Mouse (Mus musculus): Measurements from ENCODE around the gene Six1. TPM values are rescaled to one million over a fixed set of nuclear protein-coding genes. Genes with fewer than 3 reads are reported as not detected.

Gene Six1
- polyA plus RNA-seq, 1 experiment: 0.94 TPM

DNA sequence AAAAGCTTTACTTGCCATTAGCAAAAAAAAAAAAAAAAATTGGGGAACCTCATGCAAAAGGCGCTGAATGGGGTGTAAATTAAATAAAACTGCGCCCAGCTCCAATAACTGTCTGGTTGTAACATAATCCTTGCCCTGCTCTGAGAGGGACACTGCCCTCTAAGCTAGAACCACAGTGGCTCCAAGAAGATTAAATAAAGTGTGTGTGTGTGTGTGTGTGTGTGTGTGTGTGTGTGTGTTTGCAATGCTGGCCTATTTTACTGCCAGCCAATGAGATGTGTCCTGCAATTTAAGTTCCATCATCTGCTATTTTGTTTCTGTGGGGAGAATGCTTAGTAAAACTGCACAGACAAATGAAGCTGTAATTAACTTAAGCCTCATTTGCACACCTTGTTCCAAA, 6.1 kb downstream of the Six1 start:
- no peak for TF ChIP-seq POLR2A (IDR thresholded peaks at IDR 0.05; ENCODE audit: borderline replicate concordance, extremely low read depth, insufficient read depth, insufficient read length, poor library complexity, severe bottlenecking)
- TF ChIP-seq CTCF (IDR thresholded peaks at IDR 0.05; ENCODE audit: borderline replicate concordance, extremely low read depth, insufficient read depth, insufficient read length): no peak
- DNase-seq (ENCODE audit: low read depth): no peak

DNA sequence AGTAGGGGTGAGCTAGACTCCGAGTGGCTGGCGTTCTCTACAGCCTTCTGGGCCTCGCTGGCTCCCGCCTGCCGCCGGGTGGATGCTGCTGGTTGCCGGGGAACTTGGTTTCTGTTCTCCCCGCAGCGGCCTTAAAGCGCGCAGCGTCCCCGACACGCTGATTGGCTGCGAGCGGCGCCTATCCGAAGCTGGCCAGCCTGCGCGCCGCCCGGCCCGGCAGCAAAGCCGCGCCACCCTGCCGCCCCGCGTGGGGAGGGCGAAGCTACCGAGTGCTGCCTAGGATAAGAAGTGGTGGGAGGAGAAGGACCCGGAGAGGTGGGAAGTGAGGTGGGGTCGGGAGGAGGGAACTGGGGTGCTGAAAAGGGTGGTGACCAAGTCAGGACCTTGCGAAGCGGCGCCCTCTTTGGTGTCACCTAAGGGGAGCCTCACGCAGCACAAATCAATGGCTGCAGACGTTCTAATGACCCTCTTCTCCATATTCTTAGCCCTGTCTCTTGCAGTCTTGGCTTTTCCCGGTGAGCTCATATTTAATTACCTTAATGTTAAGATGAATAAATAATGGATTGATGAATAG, 7.0 kb downstream of the Six1 start:
- DNase-seq (ENCODE audit: low read depth): peak; percentile 88
- TF ChIP-seq CTCF (IDR thresholded peaks at IDR 0.05; ENCODE audit: borderline replicate concordance, extremely low read depth, insufficient read depth, insufficient read length) (no peak), POLR2A (IDR thresholded peaks at IDR 0.05; ENCODE audit: borderline replicate concordance, extremely low read depth, insufficient read depth, insufficient read length, poor library complexity, severe bottlenecking) (no peak)

DNA sequence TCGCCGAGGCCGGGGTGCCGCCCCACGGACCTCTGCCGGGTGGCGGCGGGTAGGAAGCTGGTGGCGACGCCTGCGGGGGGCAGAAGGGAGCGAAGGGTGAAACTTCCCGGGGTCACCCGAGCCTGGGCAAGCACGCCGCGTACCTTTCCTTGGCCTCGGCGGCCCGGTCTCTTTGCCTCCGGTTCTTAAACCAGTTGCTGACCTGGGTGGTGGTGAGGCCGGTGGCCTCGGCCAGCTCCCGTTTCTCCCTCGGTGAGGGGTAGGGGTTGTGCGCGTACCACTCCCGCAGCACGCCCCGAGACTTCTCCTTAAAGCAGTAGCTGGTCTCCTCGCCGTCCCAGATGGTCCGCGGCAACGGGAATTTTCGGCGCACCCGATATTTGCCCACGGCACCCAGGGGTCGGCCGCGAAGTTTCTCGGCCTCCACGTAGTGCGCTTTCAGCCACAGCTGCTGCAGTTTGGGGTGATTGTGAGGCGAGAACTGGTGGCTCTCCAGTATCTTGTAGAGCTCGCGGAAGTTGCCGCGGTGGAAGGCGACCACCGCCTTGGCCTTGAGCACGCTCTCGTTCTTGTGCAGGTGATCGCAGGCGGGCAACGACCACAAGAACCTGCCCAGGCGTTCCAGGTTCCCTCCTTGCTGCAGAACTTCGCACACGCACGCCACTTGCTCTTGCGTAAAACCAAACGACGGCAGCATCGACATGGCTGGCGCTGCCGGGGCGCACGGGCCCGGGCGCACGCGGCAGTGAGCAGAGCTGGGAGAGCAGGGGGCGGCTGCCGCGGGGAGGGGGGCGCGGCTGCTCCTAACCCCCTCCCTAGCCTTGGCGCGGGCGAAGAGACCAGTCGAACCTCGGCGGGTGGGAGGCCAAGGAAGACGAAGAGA, 7.7 kb downstream of the Six1 start:
- no peak for TF ChIP-seq CTCF (IDR thresholded peaks at IDR 0.05; ENCODE audit: borderline replicate concordance, extremely low read depth, insufficient read depth, insufficient read length)
- TF ChIP-seq POLR2A (IDR thresholded peaks at IDR 0.05; ENCODE audit: borderline replicate concordance, extremely low read depth, insufficient read depth, insufficient read length, poor library complexity, severe bottlenecking): no peak
- DNase-seq (ENCODE audit: low read depth): peak; percentile 47

DNA sequence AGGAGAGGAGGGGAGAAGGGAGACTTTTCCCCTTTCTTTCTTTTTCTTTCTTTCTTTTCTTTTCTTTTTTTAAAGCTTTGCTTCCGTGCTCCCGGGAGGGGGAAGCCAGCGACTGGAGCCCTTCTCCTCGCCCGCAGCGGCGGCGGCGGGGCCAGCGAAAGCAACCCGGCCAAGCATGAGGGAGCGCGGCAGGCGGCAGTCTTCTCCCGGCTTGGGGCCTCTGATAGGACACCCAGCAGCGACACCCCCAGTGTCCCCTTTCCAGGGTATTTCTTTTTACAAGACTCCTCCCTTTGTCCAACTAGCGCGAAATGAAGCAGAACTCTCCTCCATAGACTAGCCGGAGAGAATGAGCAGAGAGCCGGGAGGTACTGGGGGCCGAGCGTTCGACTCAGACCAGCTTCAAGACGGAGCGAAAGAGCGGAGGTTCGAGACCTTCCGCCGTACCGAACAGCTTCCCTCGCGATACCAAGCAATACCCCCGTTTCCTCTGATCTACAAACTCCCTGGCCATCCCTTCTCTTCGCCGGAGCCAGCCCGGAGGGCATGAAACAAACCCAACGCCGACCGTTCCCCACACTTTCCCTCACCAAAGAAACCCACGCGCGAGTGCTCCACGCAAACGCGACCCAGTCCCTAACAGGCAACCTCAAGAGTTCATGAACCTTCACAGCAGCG, 8.5 kb downstream of the Six1 start:
- peak; percentile 42 for DNase-seq (ENCODE audit: low read depth)
- TF ChIP-seq POLR2A (IDR thresholded peaks at IDR 0.05; ENCODE audit: borderline replicate concordance, extremely low read depth, insufficient read depth, insufficient read length, poor library complexity, severe bottlenecking) (no peak), CTCF (IDR thresholded peaks at IDR 0.05; ENCODE audit: borderline replicate concordance, extremely low read depth, insufficient read depth, insufficient read length) (no peak)

DNA sequence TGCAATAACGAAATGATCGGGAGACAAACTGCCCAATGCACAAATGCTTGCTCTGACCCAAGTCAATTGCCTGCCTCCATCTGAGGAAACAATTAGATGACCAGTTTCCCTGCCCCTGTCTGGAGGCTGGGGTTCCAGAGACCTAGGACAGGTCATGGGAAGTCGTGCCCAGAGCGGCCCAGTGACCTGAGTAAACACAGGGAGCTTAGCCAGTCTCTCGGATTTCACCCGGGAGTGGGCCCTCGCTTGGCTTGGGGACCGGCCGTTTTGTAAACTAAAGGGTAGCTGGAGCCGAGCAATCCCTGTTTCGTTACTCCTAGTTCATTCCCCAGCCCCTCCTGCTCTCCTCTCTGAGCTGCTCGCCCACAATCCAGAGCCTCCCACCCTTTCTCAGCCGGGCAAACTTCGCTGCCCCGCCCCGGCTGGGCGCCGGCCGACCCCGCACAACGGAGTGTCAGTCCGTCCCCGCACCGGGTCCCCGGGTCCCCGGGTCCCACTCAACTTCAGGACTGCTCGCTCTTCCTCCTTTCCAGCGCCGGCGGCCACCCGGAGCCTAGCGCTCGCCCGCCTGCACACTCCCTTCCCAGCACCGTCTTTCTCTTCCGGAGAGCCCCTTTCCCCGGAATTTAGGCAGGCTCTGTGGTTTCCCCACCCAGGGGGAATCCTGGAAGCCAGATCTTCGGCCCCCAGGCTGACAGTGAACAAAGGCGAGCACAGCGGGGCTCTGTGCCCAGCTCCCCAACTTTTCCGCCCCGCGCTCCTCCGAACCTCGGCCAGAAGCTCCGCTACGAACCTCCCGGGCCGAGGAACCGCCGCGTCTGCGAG, 9.3 kb downstream of the Six1 start:
- TF ChIP-seq CTCF (IDR thresholded peaks at IDR 0.05; ENCODE audit: borderline replicate concordance, extremely low read depth, insufficient read depth, insufficient read length) (no peak), POLR2A (IDR thresholded peaks at IDR 0.05; ENCODE audit: borderline replicate concordance, extremely low read depth, insufficient read depth, insufficient read length, poor library complexity, severe bottlenecking) (no peak)

DNA sequence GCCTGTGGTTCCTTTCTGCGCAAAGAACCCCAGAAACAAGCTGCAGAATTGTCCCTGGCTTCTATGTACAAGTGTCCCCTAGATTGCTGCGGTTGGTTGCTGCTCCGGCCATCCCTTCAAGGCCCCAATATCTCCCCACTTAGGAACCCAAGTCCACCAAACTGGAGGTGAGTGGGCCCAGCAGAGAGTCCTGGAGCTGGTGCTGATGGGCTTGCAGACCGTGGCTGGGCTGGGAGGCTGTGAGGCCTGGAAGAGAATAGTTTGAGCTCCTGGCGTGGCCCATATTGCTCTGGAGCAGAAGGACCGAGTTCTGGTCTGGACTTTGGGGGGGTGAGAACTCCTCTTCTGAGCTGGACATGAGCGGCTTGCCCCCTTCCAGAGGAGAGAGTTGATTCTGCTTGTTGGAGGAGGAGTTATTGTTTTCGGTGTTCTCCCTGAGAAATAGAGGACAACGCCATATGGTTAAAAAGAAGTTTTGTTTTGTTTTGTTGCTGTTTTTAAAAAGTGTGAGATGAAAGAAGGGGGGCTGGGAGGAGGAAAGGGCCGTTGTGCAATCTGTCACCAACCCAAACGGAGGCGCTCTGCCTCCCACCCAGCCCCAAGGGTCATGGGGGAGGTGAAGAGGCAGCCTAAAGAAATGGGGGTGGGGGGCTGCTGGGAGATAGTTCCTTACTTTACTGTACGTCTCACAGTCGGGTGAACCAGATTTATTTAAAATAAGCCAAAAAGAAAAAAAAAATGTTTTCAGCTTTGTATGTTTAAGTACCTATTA, 10.1 kb downstream of the Six1 start:
- TF ChIP-seq POLR2A (IDR thresholded peaks at IDR 0.05; ENCODE audit: borderline replicate concordance, extremely low read depth, insufficient read depth, insufficient read length, poor library complexity, severe bottlenecking): no peak
- TF ChIP-seq CTCF (IDR thresholded peaks at IDR 0.05; ENCODE audit: borderline replicate concordance, extremely low read depth, insufficient read depth, insufficient read length): no peak
- DNase-seq (ENCODE audit: low read depth): peak; percentile 53

More for the DNA sequence above, 9.3 kb downstream of the Six1 start:
- peak; percentile 50 for DNase-seq (ENCODE audit: low read depth)

- no peak for DNase-seq (ENCODE audit: low read depth)
Observed at GRCm38 (mm10) chr12:73042903-73043302, 10.8 kb downstream of the Six1 start.

GRCm38 (mm10) chr12:73042406-73042805, 11.3 kb downstream of the Six1 start:
- TF ChIP-seq CTCF (IDR thresholded peaks at IDR 0.05; ENCODE audit: borderline replicate concordance, extremely low read depth, insufficient read depth, insufficient read length) (no peak), POLR2A (IDR thresholded peaks at IDR 0.05; ENCODE audit: borderline replicate concordance, extremely low read depth, insufficient read depth, insufficient read length, poor library complexity, severe bottlenecking) (no peak)
- DNase-seq (ENCODE audit: low read depth): peak; percentile 64

More at GRCm38 (mm10) chr12:73042903-73043302, 10.8 kb downstream of the Six1 start:
- TF ChIP-seq CTCF (IDR thresholded peaks at IDR 0.05; ENCODE audit: borderline replicate concordance, extremely low read depth, insufficient read depth, insufficient read length) (no peak), POLR2A (IDR thresholded peaks at IDR 0.05; ENCODE audit: borderline replicate concordance, extremely low read depth, insufficient read depth, insufficient read length, poor library complexity, severe bottlenecking) (no peak)

DNA sequence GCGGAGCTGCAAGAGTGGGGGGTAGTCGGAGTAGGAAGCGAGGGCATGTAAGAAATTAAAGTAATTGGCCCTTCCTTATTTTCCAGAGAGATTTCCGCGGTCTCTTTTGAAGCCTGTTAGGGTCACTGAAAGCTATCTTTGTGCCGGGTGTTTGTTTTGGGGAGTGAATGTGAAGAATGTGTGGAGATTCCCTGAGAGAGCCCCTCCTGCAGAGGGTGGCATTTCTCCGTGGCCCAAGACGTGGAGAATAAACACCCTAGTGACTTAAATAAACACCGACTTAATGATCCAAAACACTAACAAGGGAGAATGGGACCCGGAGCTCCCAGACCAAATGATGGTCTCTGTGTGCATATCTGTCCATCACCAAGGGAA, 12.4 kb downstream of the Six1 start:
- DNase-seq (ENCODE audit: low read depth): peak; percentile 47
- TF ChIP-seq CTCF (IDR thresholded peaks at IDR 0.05; ENCODE audit: borderline replicate concordance, extremely low read depth, insufficient read depth, insufficient read length): no peak
- no peak for TF ChIP-seq POLR2A (IDR thresholded peaks at IDR 0.05; ENCODE audit: borderline replicate concordance, extremely low read depth, insufficient read depth, insufficient read length, poor library complexity, severe bottlenecking)

All from brain, embryonic 14.5 days (tissue).